23 mouse cellular contexts compared by ENCODE assay signal in genomic region chr1:183107476-183107875, GRCm38 (mm10).
DNase-seq lines count a peak whose midpoint lies in the region; TF ChIP-seq lines count a peak whose summit lies in the region.
"Had no signal": no experiment of that assay in that cellular context is flagged by ENCODE, and none has a peak within 500 bp of the region (broad histone marks: within the 10 kb centered on the region; RNA-seq: fewer than 3 reads in every experiment).

No protein-coding gene starts in this region.

- intact Hi-C loops in heart, adult 2 months (cut with DNase I), result no loop called here

- H3K79me2 ChIP-seq in heart, adult 2 months (replicated peaks; ENCODE audit: control insufficient read depth, insufficient read depth, low read length), result no peaks in the 10 kb centered on the region

- TF ChIP-seq CTCF in heart, adult 2 months (IDR thresholded peaks at IDR 0.05), result no peak
- TF ChIP-seq CTCF in thymus, adult 2 months (IDR thresholded peaks at IDR 0.05; ENCODE audit: borderline replicate concordance, control insufficient read depth, extremely low read depth, insufficient read depth, low read length, poor library complexity), result no peak

- no peaks in the 10 kb centered on the region for H3K36me3 ChIP-seq in heart, adult 2 months (ENCODE audit: control insufficient read depth, insufficient read depth, low read length)
- H3K36me3 ChIP-seq in limb, embryonic 10.5 days, result peaks cover 15% of the 10 kb centered on the region
- H3K36me3 ChIP-seq in thymus, adult 2 months (ENCODE audit: control insufficient read depth, insufficient read depth, low read length), result no peaks in the 10 kb centered on the region
- H3K36me3 ChIP-seq: forebrain, embryonic 15.5 days; heart, embryonic 13.5 days; hindbrain, embryonic 15.5 days had no signal

- TF ChIP-seq EP300 in heart, adult 2 months (IDR thresholded peaks at IDR 0.05; ENCODE audit: insufficient read depth, low read depth, low read length), result no peak

- H3K9me3 ChIP-seq in limb, embryonic 10.5 days (replicated peaks), result no peaks in the 10 kb centered on the region
- H3K9me3 ChIP-seq: embryonic facial prominence, embryonic 15.5 days; forebrain, embryonic 10.5 days; forebrain, embryonic 15.5 days; G1E; heart, embryonic 13.5 days; hindbrain, embryonic 15.5 days had no signal

- TF ChIP-seq POLR2A in heart, adult 2 months (IDR thresholded peaks at IDR 0.05; ENCODE audit: insufficient read depth, low read depth, low read length), result no peak
- TF ChIP-seq POLR2A in thymus, adult 2 months (IDR thresholded peaks at IDR 0.05; ENCODE audit: control insufficient read depth, extremely low read depth, insufficient read depth, low read length, poor library complexity), result no peak

- WGBS in heart, adult 2 months, result 89% methylated on average over 2 of the region's 2 CpGs
- 96% methylated on average over 2 of the region's 2 CpGs for WGBS in limb, embryonic 10.5 days
- 65% methylated on average over 2 of the region's 2 CpGs for WGBS in thymus, adult 2 months

- no peak overlapping the region for H3K9ac ChIP-seq in heart, adult 2 months (ENCODE audit: low read depth, low read length)
- H3K9ac ChIP-seq: embryonic facial prominence, embryonic 15.5 days; forebrain, embryonic 15.5 days; heart, embryonic 13.5 days; hindbrain, embryonic 15.5 days had no signal

- DNase-seq in heart, adult 11 months, result peak; percentile 5
- DNase-seq in heart, adult 2 months, result no peak
- DNase-seq in limb, embryonic 10.5 days (ENCODE audit: low spot score), result peak; percentile 22
- DNase-seq in thymus, adult 2 months, result peak; percentile 45
- DNase-seq in thymus, postnatal 25 days, result peak; percentile 50
- no peak for DNase-seq in cerebellum, postnatal 4 days (ENCODE audit: low spot score in 2 of 2)
- DNase-seq in adipocyte (ENCODE audit: low spot score), result no peak
- DNase-seq in lung, postnatal 10 days, result no peak
- DNase-seq: adrenal gland, adult 2 months; adrenal gland, postnatal 36 days; B cell, adult 2 months; cerebellum, adult 2 months; cerebellum, postnatal 10 days; embryo, embryonic 11 days; gastrocnemius, postnatal 10 days; heart, postnatal 36 days had no signal

- no peaks in the 10 kb centered on the region for H3K27me3 ChIP-seq in heart, adult 2 months (ENCODE audit: control insufficient read depth, insufficient read depth, low read length)
- no peaks in the 10 kb centered on the region for H3K27me3 ChIP-seq in limb, embryonic 10.5 days (ENCODE audit: low read depth, poor library complexity, severe bottlenecking)
- H3K27me3 ChIP-seq in thymus, adult 2 months (ENCODE audit: control insufficient read depth, insufficient read depth, low read length), result no peaks in the 10 kb centered on the region
- H3K27me3 ChIP-seq: embryonic facial prominence, embryonic 15.5 days; forebrain, embryonic 15.5 days; heart, embryonic 13.5 days; hindbrain, embryonic 15.5 days had no signal

- H3K4me3 ChIP-seq in heart, adult 2 months, result no peak overlapping the region
- H3K4me3 ChIP-seq in limb, embryonic 10.5 days, result no peak overlapping the region
- no peak overlapping the region for H3K4me3 ChIP-seq in thymus, adult 2 months (ENCODE audit: control insufficient read depth, insufficient read depth, low read length)
- H3K4me3 ChIP-seq: embryonic facial prominence, embryonic 15.5 days; erythroblast, embryonic 14.5 days; forebrain, embryonic 10.5 days; forebrain, embryonic 15.5 days; heart, embryonic 13.5 days; hindbrain, embryonic 15.5 days had no signal

- H3K4me1 ChIP-seq in heart, adult 2 months (ENCODE audit: control insufficient read depth, insufficient read depth, low read length), result no peaks in the 10 kb centered on the region
- peaks cover 8% of the 10 kb centered on the region for H3K4me1 ChIP-seq in limb, embryonic 10.5 days
- peaks cover 40% of the 10 kb centered on the region for H3K4me1 ChIP-seq in thymus, adult 2 months (replicated peaks; ENCODE audit: control insufficient read depth, insufficient read depth, low read length)
- H3K4me1 ChIP-seq: forebrain, embryonic 15.5 days; hindbrain, embryonic 15.5 days had no signal

- no peak overlapping the region for H3K27ac ChIP-seq in heart, adult 2 months
- no peak overlapping the region for H3K27ac ChIP-seq in limb, embryonic 10.5 days
- peak overlapping the region; percentile 63; the same call in 1 of the 2 replicates for H3K27ac ChIP-seq in thymus, adult 2 months (ENCODE audit: control insufficient read depth, insufficient read depth, low read length)
- H3K27ac ChIP-seq: embryonic facial prominence, embryonic 15.5 days; forebrain, embryonic 10.5 days; forebrain, embryonic 15.5 days; heart, embryonic 13.5 days; hindbrain, embryonic 15.5 days had no signal

Comparison
In these comparisons a context has a peak if more than half of its experiments do, and no peak if none do; other contexts are left out.
1. DNase-seq: peak in heart, adult 11 months (single experiment), limb, embryonic 10.5 days (single experiment), thymus, adult 2 months (single experiment) and thymus, postnatal 25 days (single experiment); none in heart, adult 2 months (0 of 2), cerebellum, postnatal 4 days (0 of 2), adipocyte (single experiment) and lung, postnatal 10 days (single experiment).